Mouse (Mus musculus) C2C12 (cell line): ENCODE results near the gene Ciz1.

ENCODE experiments used
- CEBPB ChIP-seq: IDR thresholded peaks from one replicate; pipeline ENCODE4 v1.6.1; 2011; ENCODE audit warnings: low read depth, mild to moderate bottlenecking, control low read depth, moderate library complexity
- CTCF ChIP-seq: IDR thresholded peaks from one replicate; pipeline ENCODE4 v1.5.1; 2011; ENCODE audit not compliant: control insufficient read depth, insufficient read depth, insufficient read length
- MAX ChIP-seq: IDR thresholded peaks from one replicate; pipeline ENCODE4 v1.6.1; 2011; ENCODE audit warnings: mild to moderate bottlenecking, control low read depth
- MYOG ChIP-seq: IDR thresholded peaks from one replicate; pipeline ENCODE4 v1.6.1; 2011; ENCODE audit not compliant: control insufficient read depth, insufficient read length; ENCODE audit errors: extremely low read depth
- USF1 ChIP-seq: IDR thresholded peaks from one replicate; pipeline ENCODE4 v1.6.1; 2011; ENCODE audit warnings: low read depth, mild to moderate bottlenecking, control low read depth, moderate library complexity

GRCm38 (mm10) chr2:32319586-32320580 is 32.2 kb upstream of the Ciz1 start:
- TF ChIP-seq CTCF, result no peak
- TF ChIP-seq MAX, result no peak
- TF ChIP-seq CEBPB, result no peak
- TF ChIP-seq MYOG, result no peak
- no peak for TF ChIP-seq USF1
